Mouse (Mus musculus) monocyte, adult 5-6 weeks (primary cell): Measurements from ENCODE around the gene Hoxb1. TPM values are rescaled to one million over a fixed set of nuclear protein-coding genes. Genes with fewer than 3 reads are reported as not detected.

Experiments used
- ATAC-seq: fragments of 153-309, 156-312 bp; replicated peaks from 2 replicates; pipeline ENCODE4 v1.8.0; 2017; ENCODE audit warnings: mild to moderate bottlenecking; ENCODE audit not compliant: low TSS enrichment, insufficient number of reproducible peaks, severe bottlenecking, poor library complexity, low FRiP score
- total RNA-seq: library from RNA; stranded (forward); fragments of 200-1000, 200-491, 200-594 nt; gene quantifications from 3 replicates; pipeline ENCODE4 v1.2.3, GENCODE M21; 2017

Gene Hoxb1
- total RNA-seq, 1 experiment from 2014 or later, result not detected

DNA sequence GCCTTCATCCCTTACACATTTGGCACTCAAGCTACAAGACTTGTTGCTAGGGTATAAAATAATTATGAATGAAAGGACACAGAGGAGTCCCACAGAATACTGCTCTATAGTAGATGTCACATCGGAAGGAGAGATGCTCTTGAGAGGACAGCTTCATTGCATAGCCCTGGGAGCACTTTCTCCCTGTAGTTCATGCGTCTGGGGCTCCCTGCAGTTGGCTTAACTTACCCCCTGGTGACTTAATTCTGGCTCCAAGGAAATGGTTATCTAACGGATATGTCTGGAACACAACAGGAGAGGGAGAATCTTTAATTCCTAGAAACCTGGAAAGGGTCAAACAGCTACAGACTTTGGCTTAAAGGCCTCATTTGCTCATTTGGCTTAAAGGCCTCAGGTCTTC lies 6.2 kb downstream of the Hoxb1 start:
- no peak for ATAC-seq

DNA sequence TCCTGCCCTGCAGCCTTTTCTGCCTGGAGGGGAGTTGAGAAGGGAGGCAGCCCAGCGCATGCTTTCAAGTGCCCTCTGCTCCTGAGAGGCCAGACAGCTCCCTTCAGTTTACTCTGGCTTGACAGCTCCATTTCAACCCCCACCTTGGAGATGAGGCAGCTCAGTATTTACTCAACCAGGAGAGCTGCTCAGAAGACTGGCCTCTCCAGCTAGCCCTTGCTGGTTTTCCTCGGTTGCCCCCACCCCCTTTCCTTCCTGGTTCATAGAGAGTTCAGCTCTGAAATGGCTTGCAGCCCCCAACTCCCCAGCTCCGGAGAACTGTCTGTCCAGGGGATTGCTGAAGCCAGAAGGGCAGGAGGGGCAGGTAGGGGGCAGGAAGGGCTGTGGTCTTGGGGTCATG lies 7.0 kb downstream of the Hoxb1 start:
- no peak for ATAC-seq

DNA sequence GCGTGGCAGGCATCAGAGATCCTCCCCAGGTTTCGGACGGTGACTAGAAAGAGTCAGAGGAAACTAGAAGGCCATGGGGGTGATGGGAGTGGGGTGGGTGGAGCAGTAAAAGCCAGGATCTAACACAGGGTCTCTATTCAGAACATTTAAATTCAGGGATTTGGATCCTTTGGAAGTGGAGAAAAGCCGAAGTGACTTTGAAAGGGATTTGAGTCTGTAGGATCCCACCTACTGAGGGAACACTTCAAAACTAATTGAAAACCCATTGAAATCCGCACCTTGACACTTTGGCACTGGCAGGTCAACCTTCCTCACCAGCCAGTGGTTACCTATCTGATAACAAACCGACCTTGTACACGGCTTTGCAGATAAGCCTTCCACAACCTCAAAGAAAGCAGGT lies 9.3 kb downstream of the Hoxb1 start:
- ATAC-seq, result no peak

DNA sequence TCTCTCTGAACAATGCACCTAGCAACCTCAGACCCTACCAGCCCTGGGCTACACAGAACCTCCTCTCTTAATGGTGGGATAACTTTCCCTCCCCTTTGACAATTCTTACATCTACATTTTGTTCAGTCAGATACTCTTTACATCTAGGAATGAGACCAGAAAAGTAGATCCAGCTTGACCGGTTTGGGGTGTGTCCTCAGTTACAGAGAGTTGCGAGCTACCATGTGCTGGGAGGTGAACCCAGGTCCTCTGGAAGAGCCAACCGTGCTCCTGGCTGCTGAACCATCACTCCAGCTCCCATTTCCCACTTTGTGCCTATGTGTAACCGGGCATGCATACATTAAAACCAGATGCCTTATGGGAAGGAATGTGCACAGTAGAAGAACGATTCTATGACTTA lies 17.8 kb downstream of the Hoxb1 start:
- no peak for ATAC-seq

DNA sequence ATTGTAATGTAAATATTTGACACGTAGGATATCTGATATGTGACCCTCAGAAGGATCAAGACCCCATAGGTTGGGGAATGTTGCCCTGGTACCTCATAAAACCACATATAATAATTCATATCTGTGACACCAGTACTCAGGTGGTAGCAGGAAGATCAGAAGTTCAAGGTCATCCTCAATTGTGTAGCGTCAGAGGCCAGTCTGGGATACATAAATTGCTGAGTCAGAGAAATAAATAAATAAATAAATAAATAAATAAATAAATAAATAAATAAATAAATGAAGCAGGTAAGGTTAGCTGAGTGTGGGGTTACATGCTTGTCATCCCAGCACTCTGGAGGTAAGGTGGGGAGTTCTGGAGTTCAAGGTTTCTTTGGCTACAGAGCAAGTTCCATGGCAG lies 22.1 kb downstream of the Hoxb1 start:
- ATAC-seq, result no peak

DNA sequence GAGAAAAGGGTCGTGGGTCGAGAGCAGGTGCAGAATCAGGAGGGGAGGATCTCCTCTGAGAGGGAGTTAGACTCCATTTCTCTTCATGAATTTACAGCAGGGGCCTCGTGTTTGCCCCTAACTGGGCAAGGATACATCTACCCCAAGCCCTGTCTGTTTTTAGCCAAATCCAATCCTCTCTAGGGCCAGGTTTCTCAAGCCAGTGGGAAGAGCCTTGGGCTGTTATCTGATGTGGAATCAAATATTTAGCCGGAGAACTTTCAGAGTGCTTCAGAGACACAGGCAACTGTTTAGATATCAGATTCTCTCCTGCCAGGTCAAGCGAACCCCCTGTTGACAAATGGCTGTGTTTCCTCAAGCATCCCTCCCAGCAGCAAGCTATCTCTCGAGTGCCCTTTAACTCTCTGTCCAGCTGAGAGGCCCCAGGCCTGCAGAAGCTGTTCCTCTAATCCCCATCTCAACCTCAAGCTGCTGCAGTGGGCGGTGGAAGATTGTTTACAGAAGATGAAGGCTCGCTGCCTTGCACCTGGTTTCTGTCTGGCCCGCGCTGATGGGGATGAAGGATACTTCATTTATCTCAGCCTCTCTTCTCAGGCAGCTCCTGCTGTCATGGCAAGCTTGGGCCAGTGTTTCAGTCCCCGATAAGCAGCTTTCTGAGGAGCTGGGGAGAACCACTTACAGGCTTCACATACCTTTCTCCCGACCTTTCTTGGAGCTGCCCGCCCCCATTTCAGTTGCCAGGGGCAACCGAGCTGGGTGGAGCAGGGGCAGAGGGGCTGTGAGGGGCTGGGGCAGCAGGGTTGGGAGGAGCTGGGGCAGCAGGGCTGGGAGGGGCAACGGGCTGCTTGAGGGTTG lies 31.4 kb downstream of the Hoxb1 start:
- no peak for ATAC-seq

DNA sequence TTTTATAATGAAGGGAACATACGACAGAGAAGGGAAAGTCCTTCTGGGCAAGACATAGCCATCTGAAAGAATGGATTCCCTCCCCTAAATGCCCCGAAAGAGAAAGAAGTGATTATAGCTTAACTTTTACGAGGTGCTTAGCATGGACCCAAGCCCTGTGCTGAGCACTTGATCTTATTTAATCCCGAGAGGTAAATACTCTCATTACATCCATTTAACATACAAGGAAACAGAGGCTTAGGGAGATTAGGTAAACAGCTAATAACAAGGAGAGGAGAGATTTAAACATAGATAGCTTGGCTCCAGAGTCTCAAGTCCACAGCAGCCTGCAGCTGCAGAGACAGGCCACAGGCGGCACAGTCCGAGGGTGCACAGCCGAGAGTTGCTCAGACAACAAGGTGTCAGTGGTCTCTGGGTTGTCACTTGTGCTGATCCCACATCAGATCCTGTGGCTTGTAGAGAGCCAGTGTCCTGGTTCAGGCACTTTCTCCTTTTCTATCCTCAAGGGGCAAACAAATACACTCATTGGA lies 32.3 kb downstream of the Hoxb1 start:
- no peak for ATAC-seq

DNA sequence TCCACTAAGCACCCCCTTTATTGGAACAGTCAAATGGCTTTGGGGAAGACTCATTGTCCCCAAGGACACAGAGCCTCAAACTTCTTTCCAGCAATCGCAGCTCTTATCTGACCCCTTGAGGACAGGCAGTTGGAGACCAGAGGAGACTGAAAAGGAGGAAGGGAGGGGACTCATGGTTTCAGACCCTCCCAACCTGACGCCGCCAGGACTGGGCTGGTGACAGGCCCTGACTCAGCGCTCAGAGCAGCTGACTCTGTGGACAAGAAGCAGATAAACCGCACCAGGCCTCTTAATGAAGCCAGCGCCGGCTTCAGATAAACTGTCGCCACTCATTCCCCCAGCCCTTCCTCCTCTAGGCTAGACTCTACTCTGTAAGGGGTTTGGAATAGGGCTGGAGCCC lies 34.4 kb downstream of the Hoxb1 start:
- ATAC-seq, result no peak

DNA sequence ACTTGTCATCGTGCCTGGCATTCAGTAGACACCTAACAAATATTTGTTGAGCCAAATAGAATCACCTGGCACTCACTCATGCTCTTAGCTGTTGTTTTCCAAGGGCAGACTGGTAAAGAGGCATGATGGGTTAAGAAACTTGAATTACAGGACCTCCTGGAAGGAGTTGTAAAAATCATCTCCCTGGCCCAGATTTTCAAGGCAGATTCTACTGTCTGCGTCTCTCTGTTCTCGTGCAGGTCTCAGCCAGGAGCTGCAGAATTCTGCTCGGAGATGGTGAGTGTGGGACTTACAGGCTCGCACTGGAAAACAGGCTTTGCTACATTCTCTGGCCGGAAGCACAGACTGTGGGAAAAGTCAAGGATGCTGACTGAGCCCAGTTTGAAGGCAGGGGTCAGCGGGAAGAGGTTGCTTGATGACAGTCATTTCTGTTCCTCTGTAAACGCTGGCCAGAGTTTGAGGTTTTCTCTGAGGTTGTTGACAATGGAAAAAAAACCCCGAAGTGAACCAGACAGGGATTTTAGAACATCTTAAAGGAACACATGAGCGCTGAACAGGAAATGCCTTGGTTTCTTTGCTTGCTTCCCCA lies 38.6 kb downstream of the Hoxb1 start:
- no peak for ATAC-seq

DNA sequence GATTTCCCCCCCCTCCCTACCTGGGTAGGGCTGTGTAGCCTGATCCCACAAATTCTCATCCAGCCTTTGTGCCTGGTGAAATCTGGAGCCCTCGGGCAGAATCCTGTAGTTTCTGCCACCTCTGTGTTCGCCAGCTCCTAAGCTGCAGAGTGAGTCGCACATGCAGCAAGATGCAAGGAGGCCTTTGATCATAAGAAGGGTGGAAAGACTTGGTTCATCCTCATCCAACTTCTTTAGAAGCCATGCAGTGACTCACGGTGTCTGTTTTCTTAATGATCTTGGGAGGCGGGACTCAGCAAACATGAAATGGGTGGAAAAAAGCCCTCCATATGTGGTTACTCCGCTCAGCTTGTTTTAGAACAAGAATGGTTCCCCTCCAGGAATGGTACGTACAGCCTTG lies 39.3 kb downstream of the Hoxb1 start:
- ATAC-seq, result no peak

DNA sequence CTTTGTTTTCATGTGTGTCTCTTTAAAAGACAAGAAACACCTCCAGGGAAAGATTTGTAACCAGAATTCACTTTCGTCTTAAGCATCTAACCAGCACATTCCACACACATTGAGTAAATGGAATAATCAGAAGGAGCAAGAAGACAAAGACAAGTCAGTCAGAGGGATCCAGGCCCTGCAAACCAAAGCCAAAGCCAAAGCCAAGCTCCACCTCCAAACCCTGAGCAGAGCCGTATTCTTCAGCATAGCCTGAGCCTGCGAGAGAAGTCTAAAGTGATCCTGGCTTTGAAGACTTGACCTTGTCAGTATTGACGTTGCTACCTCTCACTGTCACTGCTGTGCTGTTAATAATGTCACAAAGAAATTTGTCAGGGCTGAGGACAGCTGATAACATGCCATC lies 40.0 kb downstream of the Hoxb1 start:
- ATAC-seq, result no peak

DNA sequence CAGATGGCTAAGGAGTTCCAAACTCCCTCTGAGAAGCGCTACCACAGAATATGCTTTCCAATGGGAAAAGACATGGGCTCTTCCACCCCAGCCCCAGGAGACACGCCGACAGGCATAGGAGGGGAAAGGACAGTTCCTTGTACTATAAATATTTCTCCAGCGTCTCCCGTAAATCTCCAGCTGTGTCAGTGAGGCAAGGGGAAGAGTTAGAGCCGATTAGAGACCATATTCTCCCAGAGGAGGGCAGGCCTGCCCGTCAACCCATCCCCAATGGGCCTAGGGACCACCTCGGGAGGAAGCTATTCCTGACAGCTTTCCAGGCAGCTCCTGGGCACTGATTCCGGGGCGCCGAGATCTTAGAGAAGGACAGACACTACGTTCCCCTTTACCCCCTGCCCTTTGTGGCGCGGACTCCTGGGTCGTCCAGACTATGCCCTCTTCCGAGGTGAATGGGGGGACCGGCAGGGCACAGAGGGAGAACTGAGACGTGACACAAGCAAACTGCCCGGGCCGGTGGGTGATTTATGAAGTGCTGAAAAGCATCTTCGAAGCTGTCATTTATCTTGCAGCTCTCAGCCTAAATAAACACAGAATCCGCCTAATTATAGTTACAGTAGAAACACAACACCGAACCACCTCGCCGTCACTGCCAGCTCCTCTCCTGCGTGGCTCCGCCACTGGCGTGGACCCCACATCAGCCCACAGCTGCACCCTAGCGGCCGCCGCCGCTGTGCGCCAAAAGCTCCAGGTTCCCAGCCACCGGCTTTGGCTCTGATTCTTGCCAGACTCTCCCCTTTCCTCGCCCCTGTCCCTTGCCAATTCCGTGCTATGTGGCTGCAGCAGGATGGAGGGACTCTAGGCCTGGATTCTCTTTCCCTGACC lies 41.9 kb downstream of the Hoxb1 start:
- ATAC-seq, result no peak

DNA sequence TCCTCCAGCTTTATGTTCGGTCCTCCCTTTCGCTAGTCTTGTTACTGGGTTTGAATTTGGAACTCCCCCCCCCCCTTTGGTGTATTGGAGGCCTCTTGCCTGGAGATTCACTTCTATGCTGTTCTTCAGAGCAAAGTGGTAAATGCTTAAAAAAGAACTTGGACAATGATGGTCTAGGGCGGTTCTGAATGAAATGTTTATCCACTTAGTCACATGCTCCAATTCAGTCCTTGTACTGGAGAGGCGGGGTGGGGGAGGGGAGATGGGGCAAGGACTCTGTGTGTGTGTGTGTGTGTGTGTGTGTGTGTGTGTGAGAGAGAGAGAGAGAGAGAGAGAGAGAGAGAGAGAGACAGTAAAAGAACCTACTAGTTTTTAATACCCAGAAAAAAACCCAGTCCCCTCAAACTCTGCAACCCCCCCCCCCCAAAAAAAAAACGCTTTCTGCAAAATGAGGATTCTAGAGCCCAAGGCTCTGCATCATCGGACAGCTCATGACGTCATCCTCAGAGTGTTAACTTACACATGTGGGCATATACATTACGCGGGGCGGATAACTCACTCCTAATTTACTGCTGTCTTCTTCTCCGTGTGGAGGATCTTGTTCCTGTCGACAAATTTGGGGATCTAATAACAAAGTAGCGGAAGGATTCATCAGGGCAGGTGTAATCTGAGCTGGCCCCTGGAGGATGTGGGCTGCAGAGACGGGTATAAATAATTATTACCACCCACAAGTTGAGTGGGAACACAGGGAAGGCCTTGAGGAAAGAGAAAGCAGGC lies 42.9 kb downstream of the Hoxb1 start:
- ATAC-seq, result no peak

DNA sequence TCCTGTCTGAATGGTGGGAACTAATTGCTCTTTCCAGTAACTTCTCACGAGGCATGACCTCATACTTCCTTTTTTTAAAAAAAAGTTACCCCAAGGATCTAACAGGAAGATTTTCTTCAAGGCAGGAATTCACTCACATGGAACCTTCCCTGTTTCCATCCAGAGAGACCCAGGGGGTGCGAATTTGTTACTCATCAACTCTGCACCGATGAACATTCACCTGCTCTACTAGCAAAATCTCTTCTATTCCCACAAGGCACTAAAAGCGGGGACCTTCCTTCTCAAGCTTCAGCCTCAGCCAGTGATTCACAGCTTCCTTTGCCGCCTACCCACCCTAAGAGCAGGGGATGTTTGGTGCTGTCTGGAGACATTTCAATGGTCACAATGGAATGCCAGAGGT lies 45.5 kb downstream of the Hoxb1 start:
- no peak for ATAC-seq

DNA sequence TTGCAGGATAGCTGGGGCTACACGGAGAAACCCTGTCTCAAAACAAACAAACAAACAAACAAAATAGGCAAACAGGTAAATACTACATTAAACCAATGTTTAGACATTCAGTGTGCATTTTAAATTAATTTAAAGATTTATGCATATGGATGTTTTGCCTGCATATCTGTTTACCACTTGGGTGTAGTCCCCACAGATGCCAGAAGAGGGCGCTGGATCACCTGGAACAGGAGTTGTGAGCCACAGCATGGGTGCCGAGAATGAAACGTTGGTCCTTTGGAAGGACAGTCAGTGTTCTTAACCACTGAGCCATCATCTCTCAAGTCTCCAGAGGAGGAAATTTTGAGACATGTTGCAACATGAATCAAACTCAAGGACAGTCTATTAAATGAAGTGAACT lies 46.4 kb downstream of the Hoxb1 start:
- no peak for ATAC-seq

DNA sequence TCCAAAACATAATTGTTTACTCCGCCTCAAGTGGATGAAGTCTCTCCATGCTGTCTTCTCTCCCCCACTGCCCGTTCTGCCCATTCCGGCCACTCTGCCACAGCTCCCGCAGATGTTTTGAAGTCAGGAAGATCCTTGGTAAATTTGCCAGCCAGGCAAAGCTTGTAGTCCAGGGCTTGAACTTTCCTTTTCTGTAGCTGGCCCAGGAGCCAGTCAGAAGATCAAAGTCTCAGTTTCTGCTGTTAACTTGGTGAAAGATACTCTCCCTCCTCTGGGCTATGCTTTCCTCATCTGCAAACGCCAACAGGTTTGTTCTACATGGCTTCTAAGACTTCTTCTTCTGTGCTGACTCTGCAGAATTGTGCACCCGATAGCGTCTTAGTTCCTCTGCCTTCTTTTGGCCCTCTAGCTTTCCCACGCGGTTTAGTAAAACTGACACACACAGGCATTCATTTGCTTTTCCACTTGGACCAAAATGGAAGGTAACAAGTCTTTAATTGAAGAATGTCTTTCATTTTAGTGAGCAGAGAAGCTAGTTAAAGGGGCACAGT lies 47.5 kb downstream of the Hoxb1 start:
- no peak for ATAC-seq

DNA sequence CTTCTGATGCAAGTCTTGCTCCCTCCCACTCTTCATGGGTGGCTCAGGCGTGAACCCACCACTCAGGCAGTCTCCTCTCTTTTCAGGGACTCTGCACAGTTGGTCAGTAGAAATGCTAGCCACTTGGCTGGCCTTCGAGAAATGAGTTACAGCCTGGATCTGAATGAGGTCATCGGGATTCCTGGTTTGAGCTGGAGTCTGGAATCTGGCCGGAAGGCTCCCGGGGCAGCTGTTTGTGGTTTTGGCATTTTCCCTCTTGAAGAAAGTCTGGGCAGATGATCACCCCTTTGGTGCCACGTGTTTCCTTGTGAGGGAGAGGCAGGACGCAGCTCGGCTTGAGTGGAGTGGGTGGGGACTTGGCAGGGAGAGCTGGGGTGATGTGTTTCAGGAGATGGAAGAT lies 48.0 kb downstream of the Hoxb1 start:
- no peak for ATAC-seq

DNA sequence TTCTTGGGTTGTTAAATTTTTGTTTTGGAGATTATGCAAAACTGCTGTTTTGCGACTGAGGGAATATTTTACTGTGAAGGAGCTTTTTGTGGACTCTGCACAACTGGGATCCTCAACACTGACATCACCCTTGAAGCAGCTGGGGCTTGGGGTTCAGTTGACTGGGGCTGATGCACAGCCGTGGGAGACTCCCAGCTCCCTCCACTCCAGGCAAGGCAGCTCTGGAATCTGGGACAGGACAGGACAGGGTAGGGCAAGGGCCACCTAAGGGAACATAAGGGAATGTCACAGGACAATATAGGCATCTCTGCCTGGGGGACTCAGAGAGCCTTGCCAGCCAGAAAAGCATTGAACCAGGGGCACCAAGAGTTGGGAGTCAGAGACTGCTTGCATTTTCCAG lies 48.5 kb downstream of the Hoxb1 start:
- ATAC-seq, result no peak
